Mouse (Mus musculus): ENCODE data around the gene Entpd2. TPM values are rescaled to one million over a fixed set of nuclear protein-coding genes. Genes with fewer than 3 reads are reported as not detected.

The Entpd2 gene
- polyA plus RNA-seq, 1 experiment: 0.89 TPM

GRCm38 (mm10) chr2:25364313-25364712 lies 31.4 kb upstream of the Entpd2 start:
- Histone ChIP-seq H3K79me2 (ENCODE audit: control insufficient read depth, insufficient read depth) (no peaks in the 10 kb centered on the region), H3K27me3 (ENCODE audit: control insufficient read depth, insufficient read depth, insufficient read length) (no peaks in the 10 kb centered on the region), H3ac (ENCODE audit: control insufficient read depth, insufficient read length) (no peak overlapping the region), H3K4me3 (peak overlapping the region; percentile 43), H3K4me2 (ENCODE audit: low read depth) (peak overlapping the region; percentile 94), H3K36me3 (ENCODE audit: control insufficient read depth, insufficient read depth) (peaks cover 3% of the 10 kb centered on the region)
- TF ChIP-seq REST (IDR thresholded peaks at IDR 0.05; ENCODE audit: insufficient read depth, insufficient read length) (no peak), MAX (IDR thresholded peaks at IDR 0.05; ENCODE audit: low read depth) (no peak), E2F4 (IDR thresholded peaks at IDR 0.05; ENCODE audit: insufficient read depth) (no peak), MYOD1 (IDR thresholded peaks at IDR 0.05; ENCODE audit: control insufficient read depth in 1 of 3, insufficient read length in 2 of 3, low read depth in 2 of 3) (no peak), SRF (IDR thresholded peaks at IDR 0.05; ENCODE audit: control insufficient read depth, insufficient read length, low read depth) (no peak), POLR2AphosphoS2 (IDR thresholded peaks at IDR 0.05; ENCODE audit: insufficient read length, low read depth) (no peak), MYOG (IDR thresholded peaks at IDR 0.05; ENCODE audit: control insufficient read depth in 1 of 3, insufficient read depth in 1 of 3, insufficient read length in 2 of 3, low read depth in 2 of 3) (no peak)

GRCm38 (mm10) chr2:25364761-25365090 lies 30.9 kb upstream of the Entpd2 start:
- peak overlapping the region; percentile 43 for H3K4me3 ChIP-seq
- peak overlapping the region; percentile 17 for H3ac ChIP-seq (ENCODE audit: control insufficient read depth, insufficient read length)
- TF ChIP-seq SRF (IDR thresholded peaks at IDR 0.05; ENCODE audit: control insufficient read depth, insufficient read length, low read depth): no peak
- TF ChIP-seq POLR2A (IDR thresholded peaks at IDR 0.05; ENCODE audit: insufficient read length, low read depth): no peak
- no peak for TF ChIP-seq POLR2AphosphoS2 (IDR thresholded peaks at IDR 0.05; ENCODE audit: insufficient read length, low read depth)
- no peak for TF ChIP-seq TCF12 (IDR thresholded peaks at IDR 0.05; ENCODE audit: insufficient read depth, poor library complexity, severe bottlenecking)
- TF ChIP-seq REST (IDR thresholded peaks at IDR 0.05; ENCODE audit: insufficient read depth, insufficient read length): no peak
- TF ChIP-seq CEBPB (IDR thresholded peaks at IDR 0.05; ENCODE audit: insufficient read depth, poor library complexity, severe bottlenecking): no peak
- TF ChIP-seq USF1 (IDR thresholded peaks at IDR 0.05; ENCODE audit: low read depth): no peak
- no peak for TF ChIP-seq MYOG (IDR thresholded peaks at IDR 0.05; ENCODE audit: control insufficient read depth in 1 of 3, insufficient read depth in 1 of 3, insufficient read length in 2 of 3, low read depth in 2 of 3)
- TF ChIP-seq E2F4 (IDR thresholded peaks at IDR 0.05; ENCODE audit: insufficient read depth): no peak
- no peak for TF ChIP-seq TCF3 (IDR thresholded peaks at IDR 0.05; ENCODE audit: insufficient read length, low read depth)
- TF ChIP-seq MAX (IDR thresholded peaks at IDR 0.05; ENCODE audit: low read depth): no peak
- TF ChIP-seq MYOD1 (IDR thresholded peaks at IDR 0.05; ENCODE audit: control insufficient read depth in 1 of 3, insufficient read length in 2 of 3, low read depth in 2 of 3): no peak
- H3K79me2 ChIP-seq (ENCODE audit: control insufficient read depth, insufficient read depth): no peaks in the 10 kb centered on the region
- H3K27me3 ChIP-seq (ENCODE audit: control insufficient read depth, insufficient read depth, insufficient read length): no peaks in the 10 kb centered on the region
- H3K36me3 ChIP-seq (ENCODE audit: control insufficient read depth, insufficient read depth): peaks cover 3% of the 10 kb centered on the region
- peak overlapping the region; percentile 94 for H3K4me2 ChIP-seq (ENCODE audit: low read depth)

GRCm38 (mm10) chr2:25365091-25365761 lies 30.4 kb upstream of the Entpd2 start, which contains the start of gene Uap1l1:
Uap1l1 (minus strand) TSS chr2:25365682.
- H3K4me3 ChIP-seq: peak within 1 kb of the TSS; percentile 43
- peaks cover 3% of the 10 kb centered on the region for H3K36me3 ChIP-seq (ENCODE audit: control insufficient read depth, insufficient read depth)
- H3K27me3 ChIP-seq (ENCODE audit: control insufficient read depth, insufficient read depth, insufficient read length): no peaks in the 10 kb centered on the region
- H3K79me2 ChIP-seq (ENCODE audit: control insufficient read depth, insufficient read depth): no peaks in the 10 kb centered on the region
- H3ac ChIP-seq (ENCODE audit: control insufficient read depth, insufficient read length): peak within 1 kb of the TSS; percentile 17
- peak within 1 kb of the TSS; percentile 94 for H3K4me2 ChIP-seq (ENCODE audit: low read depth)
- peak; percentile 67 for TF ChIP-seq USF1 (IDR thresholded peaks at IDR 0.05; ENCODE audit: low read depth)
- no peak for TF ChIP-seq CEBPB (IDR thresholded peaks at IDR 0.05; ENCODE audit: insufficient read depth, poor library complexity, severe bottlenecking)
- TF ChIP-seq POLR2A (IDR thresholded peaks at IDR 0.05; ENCODE audit: insufficient read length, low read depth): peak; percentile 97
- TF ChIP-seq E2F4 (IDR thresholded peaks at IDR 0.05; ENCODE audit: insufficient read depth): no peak
- peak; percentile 39 for TF ChIP-seq TCF3 (IDR thresholded peaks at IDR 0.05; ENCODE audit: insufficient read length, low read depth)
- TF ChIP-seq MYOD1 (IDR thresholded peaks at IDR 0.05; ENCODE audit: control insufficient read depth in 1 of 3, insufficient read length in 2 of 3, low read depth in 2 of 3): peak in 2 of 3 experiments; percentile 40 to 53
- TF ChIP-seq POLR2AphosphoS2 (IDR thresholded peaks at IDR 0.05; ENCODE audit: insufficient read length, low read depth): peak; percentile 94
- no peak for TF ChIP-seq SRF (IDR thresholded peaks at IDR 0.05; ENCODE audit: control insufficient read depth, insufficient read length, low read depth)
- peak; percentile 44 for TF ChIP-seq REST (IDR thresholded peaks at IDR 0.05; ENCODE audit: insufficient read depth, insufficient read length)
- peak in 2 of 3 experiments; percentile 36 to 43 for TF ChIP-seq MYOG (IDR thresholded peaks at IDR 0.05; ENCODE audit: control insufficient read depth in 1 of 3, insufficient read depth in 1 of 3, insufficient read length in 2 of 3, low read depth in 2 of 3)
- TF ChIP-seq TCF12 (IDR thresholded peaks at IDR 0.05; ENCODE audit: insufficient read depth, poor library complexity, severe bottlenecking): no peak
- TF ChIP-seq MAX (IDR thresholded peaks at IDR 0.05; ENCODE audit: low read depth): no peak

- Histone ChIP-seq H3K79me2 (ENCODE audit: control insufficient read depth, insufficient read depth) (no peaks in the 10 kb centered on the region), H3K27me3 (ENCODE audit: control insufficient read depth, insufficient read depth, insufficient read length) (no peaks in the 10 kb centered on the region), H3K4me3 (no peak overlapping the region), H3K36me3 (ENCODE audit: control insufficient read depth, insufficient read depth) (no peaks in the 10 kb centered on the region), H3K4me2 (ENCODE audit: low read depth) (no peak overlapping the region), H3ac (ENCODE audit: control insufficient read depth, insufficient read length) (no peak overlapping the region)
- TF ChIP-seq TCF12 (IDR thresholded peaks at IDR 0.05; ENCODE audit: insufficient read depth, poor library complexity, severe bottlenecking): no peak
- TF ChIP-seq USF1 (IDR thresholded peaks at IDR 0.05; ENCODE audit: low read depth): no peak
- no peak for TF ChIP-seq MAX (IDR thresholded peaks at IDR 0.05; ENCODE audit: low read depth)
- no peak for TF ChIP-seq CEBPB (IDR thresholded peaks at IDR 0.05; ENCODE audit: insufficient read depth, poor library complexity, severe bottlenecking)
- no peak for TF ChIP-seq REST (IDR thresholded peaks at IDR 0.05; ENCODE audit: insufficient read depth, insufficient read length)
- no peak for TF ChIP-seq POLR2AphosphoS2 (IDR thresholded peaks at IDR 0.05; ENCODE audit: insufficient read length, low read depth)
- TF ChIP-seq MYOD1 (IDR thresholded peaks at IDR 0.05; ENCODE audit: control insufficient read depth in 1 of 3, insufficient read length in 2 of 3, low read depth in 2 of 3): no peak
These were observed 25.7 kb upstream of the Entpd2 start for GRCm38 (mm10) chr2:25369996-25370395.

Measured in myocyte (in vitro differentiated cells).